Mouse (Mus musculus) forebrain, postnatal 0 days (tissue): ENCODE results near the gene Pyroxd2. TPM values are rescaled to one million over a fixed set of nuclear protein-coding genes. Genes with fewer than 3 reads are reported as not detected.

Experiments used
- ATAC-seq: fragments of 200-750 bp; cut with Nextera tagmentation; 2 replicates; pipeline ENCODE4 v1.8.0; 2017; ENCODE audit warnings: mild to moderate bottlenecking, moderate library complexity
- DNase-seq: peaks from one replicate; pipeline ENCODE4 v3.0.0-alpha.2; 2015
- H3K27ac ChIP-seq: fragments of 300-500 bp; sonication (generic); 2 replicates; pipeline ENCODE4 v1.5.1; 2014; ENCODE audit warnings: low read depth, mild to moderate bottlenecking, antibody characterized with exemption, low read length, moderate library complexity, mixed read lengths
- H3K27me3 ChIP-seq: fragments of 300-500 bp; sonication (generic); 2 replicates; pipeline ENCODE4 v1.6.1; 2014; ENCODE audit warnings: mild to moderate bottlenecking, low read length, mixed read lengths; ENCODE audit not compliant: insufficient read depth
- H3K36me3 ChIP-seq: fragments of 300-500 bp; sonication (generic); 2 replicates; pipeline ENCODE4 v1.6.1; 2014; ENCODE audit warnings: mild to moderate bottlenecking, moderate library complexity; ENCODE audit not compliant: insufficient read depth
- H3K4me1 ChIP-seq: fragments of 300-500 bp; sonication (generic); 2 replicates; pipeline ENCODE4 v1.6.1; 2014; ENCODE audit warnings: antibody characterized with exemption; ENCODE audit not compliant: insufficient read depth
- H3K4me2 ChIP-seq: fragments of 300-500 bp; sonication (generic); 2 replicates; pipeline ENCODE4 v1.6.1; 2014; ENCODE audit warnings: low read depth, mild to moderate bottlenecking, moderate library complexity
- H3K4me3 ChIP-seq: fragments of 300-500 bp; sonication (generic); 2 replicates; pipeline ENCODE4 v1.5.1; 2014; ENCODE audit warnings: low read depth, low read length, mixed read lengths
- H3K9ac ChIP-seq: fragments of 300-500 bp; sonication (generic); 2 replicates; pipeline ENCODE4 v1.6.1; 2014; ENCODE audit warnings: mild to moderate bottlenecking
- H3K9me3 ChIP-seq: fragments of 300-500 bp; sonication (generic); 2 replicates; pipeline ENCODE4 v1.6.1; 2016; ENCODE audit warnings: low read length
- CTCF ChIP-seq: sonication (generic); IDR thresholded peaks from 2 replicates; pipeline ENCODE4 v1.5.1; 2016; ENCODE audit warnings: antibody characterized with exemption, control low read depth, low read depth
- WGBS: fragments of 180-500 bp; shearing (Covaris S2); extraction: QIAGEN DNeasy Blood & Tissue Kit; methylation state at CpG from one replicate; pipeline ENCODE4 v1.1.7; 2014; 5-methylcytosine and 5-hydroxymethylcytosine counted together
- polyA plus RNA-seq: library from polyadenylated mRNA; unstranded; fragments of >200 nt; fragmentation: Nextera tagmentation; extraction: Ambion mirVana; gene quantifications from 2 replicates; pipeline ENCODE4 v1.2.1, GENCODE M21; 2015
- total RNA-seq: library from RNA; depleted of rRNA; stranded (reverse); fragments of >200 nt; gene quantifications from 2 replicates; pipeline ENCODE4 v1.2.3, GENCODE M21; 2014

The Pyroxd2 gene
- total and polyA plus RNA-seq, 2 experiments from 2014 or later, result 2.6 to 2.7 TPM

GRCm38 (mm10) chr19:42745869-42746224, 6.7 kb downstream of the Pyroxd2 start:
- WGBS, result 69% methylated on average over 4 of the region's 4 CpGs
- DNase-seq (no peak), ATAC-seq (no peak)
- H3K27me3 ChIP-seq, result no peaks in the 10 kb centered on the region
- no peak overlapping the region for H3K4me3 ChIP-seq
- H3K27ac ChIP-seq, result no peak overlapping the region
- H3K4me1 ChIP-seq, result peaks cover 6% of the 10 kb centered on the region
- no peak overlapping the region for H3K9ac ChIP-seq
- no peaks in the 10 kb centered on the region for H3K9me3 ChIP-seq
- no peaks in the 10 kb centered on the region for H3K36me3 ChIP-seq
- H3K4me2 ChIP-seq, result no peak overlapping the region
- TF ChIP-seq CTCF, result no peak

DNA sequence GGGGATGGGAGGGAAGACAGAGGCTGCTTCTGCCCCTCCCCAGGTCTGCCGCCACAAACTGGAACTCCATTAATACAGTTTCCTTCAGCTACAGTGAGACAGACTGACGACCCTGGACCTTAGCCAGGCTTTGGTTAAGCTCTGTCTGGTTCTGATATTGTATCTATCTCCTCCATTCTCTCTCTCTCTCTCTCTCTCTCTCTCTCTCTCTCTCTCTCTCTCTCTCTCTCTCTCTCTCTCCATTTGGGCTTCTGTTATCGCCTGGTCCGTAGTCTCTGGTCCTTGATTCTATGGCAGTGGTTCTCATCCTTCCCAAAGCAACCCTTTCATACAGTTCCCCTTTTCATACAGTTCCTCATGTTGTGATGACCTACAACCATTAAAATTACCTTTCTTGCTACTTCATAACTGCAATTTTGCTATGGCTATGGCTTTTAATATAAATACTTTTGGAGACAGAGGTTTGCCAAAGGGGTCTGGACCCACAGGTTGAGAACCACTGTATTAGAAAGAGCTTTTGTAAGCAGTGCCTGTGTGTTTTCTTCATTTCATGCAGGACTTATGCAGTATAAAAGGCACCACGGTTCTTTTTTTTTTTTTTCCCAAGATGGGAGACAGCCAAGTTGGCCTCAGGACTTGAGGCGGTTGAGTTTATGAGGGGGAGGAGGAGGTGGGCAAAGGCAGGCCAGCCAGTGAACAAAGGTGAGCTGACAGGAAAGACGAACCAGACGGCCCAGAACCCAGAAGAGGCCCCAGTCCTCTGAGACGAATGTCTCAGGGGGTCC, 7.3 kb downstream of the Pyroxd2 start:
- H3K9me3 ChIP-seq, result no peaks in the 10 kb centered on the region
- no peak for TF ChIP-seq CTCF

GRCm38 (mm10) chr19:42744162-42744586, 8.4 kb downstream of the Pyroxd2 start:
- WGBS, result 24% methylated on average over 4 of the region's 4 CpGs
- H3K27ac ChIP-seq, result no peak overlapping the region
- ATAC-seq, result peak; percentile 91

More for the DNA sequence above, 7.3 kb downstream of the Pyroxd2 start:
- ATAC-seq, result no peak
- H3K4me1 ChIP-seq, result peaks cover 6% of the 10 kb centered on the region
- no peaks in the 10 kb centered on the region for H3K27me3 ChIP-seq
- no peak for DNase-seq
- no peak overlapping the region for H3K4me3 ChIP-seq
- H3K36me3 ChIP-seq, result no peaks in the 10 kb centered on the region
- H3K27ac ChIP-seq, result no peak overlapping the region
- 42% methylated on average over 9 of the region's 9 CpGs for WGBS
- no peak overlapping the region for H3K4me2 ChIP-seq
- H3K9ac ChIP-seq, result no peak overlapping the region

GRCm38 (mm10) chr19:42743261-42743660, 9.3 kb downstream of the Pyroxd2 start:
- ATAC-seq, result no peak
- H3K4me2 ChIP-seq, result no peak overlapping the region
- 45% methylated on average over 16 of the region's 16 CpGs for WGBS

More at GRCm38 (mm10) chr19:42744162-42744586, 8.4 kb downstream of the Pyroxd2 start:
- peaks cover 6% of the 10 kb centered on the region for H3K4me1 ChIP-seq
- H3K9me3 ChIP-seq, result no peaks in the 10 kb centered on the region
- no peaks in the 10 kb centered on the region for H3K36me3 ChIP-seq
- TF ChIP-seq CTCF, result peak; percentile 87
- DNase-seq, result peak; percentile 78
- no peak overlapping the region for H3K4me3 ChIP-seq
- no peak overlapping the region for H3K9ac ChIP-seq
- no peaks in the 10 kb centered on the region for H3K27me3 ChIP-seq
- H3K4me2 ChIP-seq, result no peak overlapping the region

DNA sequence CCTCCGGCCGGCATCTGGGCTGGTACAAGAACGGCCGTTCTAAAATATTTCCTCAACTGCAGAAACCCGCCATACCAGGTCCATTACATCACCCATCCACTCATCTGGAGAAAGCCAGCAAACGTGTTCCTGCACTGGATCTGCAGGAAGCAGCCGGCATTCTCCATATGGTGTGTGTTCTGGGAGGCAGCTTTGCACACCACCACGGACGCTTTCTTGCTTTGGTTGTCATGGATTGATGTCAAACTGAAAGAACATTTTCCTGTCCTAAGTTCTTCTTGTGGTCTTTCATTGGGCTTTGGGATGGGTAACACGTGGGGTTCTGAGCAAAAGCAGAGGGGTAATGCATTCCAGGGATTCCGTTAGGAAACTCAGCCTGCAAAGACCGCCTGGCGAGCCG, 10.7 kb downstream of the Pyroxd2 start:
- ATAC-seq (peak; percentile 40; the same call in 1 of the 2 replicates), DNase-seq (no peak)
- H3K4me1 ChIP-seq, result peaks cover 6% of the 10 kb centered on the region
- H3K27ac ChIP-seq, result no peak overlapping the region
- H3K4me3 ChIP-seq, result no peak overlapping the region
- TF ChIP-seq CTCF, result no peak
- no peak overlapping the region; the same call in 1 of the 2 replicates for H3K9ac ChIP-seq
- H3K36me3 ChIP-seq, result no peaks in the 10 kb centered on the region
- WGBS, result 76% methylated on average over 14 of the region's 14 CpGs
- H3K9me3 ChIP-seq, result no peaks in the 10 kb centered on the region
- H3K4me2 ChIP-seq, result no peak overlapping the region
- no peaks in the 10 kb centered on the region for H3K27me3 ChIP-seq

More at GRCm38 (mm10) chr19:42743261-42743660, 9.3 kb downstream of the Pyroxd2 start:
- Histone ChIP-seq H3K4me1 (peaks cover 6% of the 10 kb centered on the region), H3K9me3 (no peaks in the 10 kb centered on the region), H3K27me3 (no peaks in the 10 kb centered on the region), H3K4me3 (no peak overlapping the region), H3K27ac (no peak overlapping the region), H3K36me3 (no peaks in the 10 kb centered on the region), H3K9ac (no peak overlapping the region)
- no peak for DNase-seq
- no peak for TF ChIP-seq CTCF

DNA sequence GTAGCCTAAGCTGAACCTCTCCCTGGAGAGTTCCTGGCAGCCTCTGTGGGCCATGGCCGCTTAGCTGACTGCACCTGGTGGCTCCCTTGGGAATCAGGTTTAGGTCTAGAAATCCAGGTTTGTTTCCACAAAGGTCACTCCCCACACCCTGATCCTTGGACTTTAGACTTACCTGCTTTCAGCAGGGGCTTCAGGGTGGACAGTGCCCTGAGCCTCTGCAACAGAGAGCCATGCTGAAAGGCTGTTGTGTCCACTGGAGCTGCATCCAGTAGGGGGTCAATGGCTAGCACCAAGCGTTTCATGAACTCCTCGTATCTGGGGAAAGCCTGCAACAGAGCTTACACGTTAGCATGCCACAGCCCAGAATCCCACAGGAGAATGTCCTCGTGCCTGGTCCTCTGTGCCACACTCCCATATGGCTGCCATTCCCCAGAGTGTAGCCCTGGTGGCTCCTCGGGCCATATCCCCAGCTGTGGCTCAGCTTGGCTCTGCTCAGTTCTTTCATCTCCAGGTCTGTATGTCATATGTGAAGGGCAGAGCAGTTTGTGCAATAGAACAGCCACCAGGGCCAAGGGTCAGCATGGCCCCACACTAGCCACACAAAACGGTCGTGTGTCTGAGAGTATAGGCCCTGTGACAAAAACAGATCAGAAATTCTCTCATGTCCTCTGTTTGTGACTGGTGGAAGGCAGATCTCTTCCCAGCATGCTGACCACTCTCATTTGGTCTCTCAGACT, 12.2 kb downstream of the Pyroxd2 start:
- Histone ChIP-seq H3K4me3 (no peak overlapping the region), H3K4me2 (no peak overlapping the region), H3K9ac (no peak overlapping the region), H3K9me3 (no peaks in the 10 kb centered on the region), H3K4me1 (peaks cover 6% of the 10 kb centered on the region), H3K36me3 (no peaks in the 10 kb centered on the region), H3K27me3 (no peaks in the 10 kb centered on the region), H3K27ac (no peak overlapping the region)
- WGBS, result 82% methylated on average over 8 of the region's 8 CpGs
- DNase-seq (no peak), ATAC-seq (no peak)
- no peak for TF ChIP-seq CTCF

DNA sequence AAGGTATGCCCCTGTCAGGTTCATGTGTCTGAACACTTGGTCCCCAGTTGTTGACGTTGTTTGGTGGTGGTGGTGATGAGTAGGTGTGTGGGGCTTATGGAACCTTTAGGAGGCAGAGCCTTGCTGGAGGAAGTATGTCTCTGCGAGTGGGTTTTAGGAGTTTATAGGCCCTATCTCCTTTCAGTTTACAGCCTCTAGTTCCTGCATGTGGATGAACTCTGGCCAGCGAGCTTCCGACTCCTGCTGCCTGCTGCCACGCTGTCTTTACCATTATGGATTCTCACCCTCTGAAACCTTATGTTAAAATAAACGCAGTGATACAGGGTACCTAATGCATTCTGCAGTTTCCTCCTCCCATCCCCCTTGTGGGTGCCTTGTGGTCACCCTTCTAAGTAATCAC, 12.8 kb downstream of the Pyroxd2 start:
- Histone ChIP-seq H3K27me3 (no peaks in the 10 kb centered on the region), H3K9ac (no peak overlapping the region), H3K4me2 (no peak overlapping the region), H3K27ac (no peak overlapping the region), H3K4me1 (peaks cover 6% of the 10 kb centered on the region), H3K4me3 (no peak overlapping the region), H3K36me3 (no peaks in the 10 kb centered on the region), H3K9me3 (no peaks in the 10 kb centered on the region)
- 91% methylated on average over 6 of the region's 6 CpGs for WGBS
- no peak for DNase-seq
- no peak for TF ChIP-seq CTCF
- no peak for ATAC-seq
